Mouse (Mus musculus): Measurements from ENCODE around the gene Adgrg1. TPM values are rescaled to one million over a fixed set of nuclear protein-coding genes. Genes with fewer than 3 reads are reported as not detected.

Gene Adgrg1
- 33.9 and 39.0 TPM in 2 replicates for polyA plus RNA-seq (2015; fragmentation: Nextera tagmentation; extraction: Ambion mirVana)

DNA sequence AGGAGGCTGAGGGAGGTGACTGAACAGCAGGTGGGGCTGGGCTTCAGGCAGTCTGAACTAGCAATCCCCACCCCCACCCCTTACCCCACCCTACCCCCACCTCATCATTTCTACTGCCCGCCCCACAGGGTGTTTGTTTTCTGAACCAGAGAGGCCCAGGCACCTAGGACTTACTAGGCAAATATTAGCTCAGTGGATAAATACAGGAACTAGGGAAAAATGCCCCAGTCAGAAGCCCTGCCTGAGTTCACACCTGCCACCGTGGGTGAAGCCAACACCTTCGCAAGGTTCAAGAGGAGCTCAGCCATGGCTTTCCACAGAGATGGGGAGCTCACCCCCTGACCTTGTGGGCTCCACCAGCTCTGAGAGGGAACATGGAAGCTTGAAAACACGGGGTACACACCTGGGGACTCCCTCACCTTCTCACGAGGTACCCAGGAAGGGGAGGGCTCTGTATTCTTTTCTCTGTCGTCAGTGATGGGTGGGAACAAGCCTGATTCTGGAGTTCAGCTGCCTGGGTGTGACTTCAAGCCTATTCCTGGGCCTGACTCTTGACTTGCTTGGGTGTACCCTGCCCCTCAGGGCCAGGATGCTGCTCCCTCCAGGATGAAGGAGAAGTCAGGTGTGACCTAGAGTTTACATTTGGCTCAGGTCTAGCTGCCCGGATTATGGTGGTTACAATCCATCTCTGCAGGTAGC, at the start of gene Adgrg1:
TSS of gene Adgrg1 (plus strand) at position 285 of the 699 bp plus-strand sequence.
- H3K4me3 ChIP-seq (ENCODE audit: low read depth, low read length) = no peak within 1 kb of the TSS
- peak; percentile 75 for ATAC-seq
- 23% methylated on average over 7 of the region's 7 CpGs for WGBS
- H3K4me1 ChIP-seq (ENCODE audit: insufficient read depth, low read depth, low read length) = no peaks in the 10 kb centered on the region
- no peak within 1 kb of the TSS for H3K9ac ChIP-seq (replicated peaks; ENCODE audit: low read depth)
- DNase-seq (ENCODE audit: low spot score) = peak; percentile 89
- H3K27ac ChIP-seq (ENCODE audit: low read length) = peak within 1 kb of the TSS; percentile 76
- no peaks in the 10 kb centered on the region for H3K27me3 ChIP-seq (replicated peaks; ENCODE audit: insufficient read depth, low read length)
- no peaks in the 10 kb centered on the region for H3K9me3 ChIP-seq (ENCODE audit: low read length)
- no peaks in the 10 kb centered on the region for H3K36me3 ChIP-seq (ENCODE audit: insufficient read depth, low read length)
- TF ChIP-seq EP300 (IDR thresholded peaks at IDR 0.05) (no peak), CTCF (IDR thresholded peaks at IDR 0.05) (peak; percentile 18; the same call in 1 of the 2 replicates)
- H3K4me2 ChIP-seq (replicated peaks; ENCODE audit: low read depth, low read length) = no peak within 1 kb of the TSS

DNA sequence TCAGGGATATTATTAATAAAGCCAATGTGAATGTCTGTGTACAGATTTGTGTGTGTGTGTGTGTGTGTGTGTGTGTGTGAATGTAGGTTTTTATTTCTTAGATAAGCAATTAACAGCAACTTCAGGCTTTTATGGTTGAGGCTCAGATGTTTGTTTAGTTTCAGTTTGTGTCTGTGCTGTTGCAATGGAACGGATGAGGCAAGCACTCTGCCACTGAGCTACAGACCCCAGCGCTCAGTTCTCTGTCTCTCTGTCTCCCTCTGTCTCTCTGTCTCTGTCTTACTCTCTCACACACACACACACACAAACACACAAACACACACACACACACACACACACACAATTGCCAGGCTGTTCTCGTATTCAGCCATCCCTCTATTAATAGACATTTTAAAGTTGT, 46.3 kb upstream of the Adgrg1 start:
- Histone ChIP-seq H3K36me3 (ENCODE audit: insufficient read depth, low read length) (no peaks in the 10 kb centered on the region), H3K27me3 (replicated peaks; ENCODE audit: insufficient read depth, low read length) (no peaks in the 10 kb centered on the region), H3K4me2 (replicated peaks; ENCODE audit: low read depth, low read length) (no peak overlapping the region), H3K27ac (ENCODE audit: low read length) (no peak overlapping the region), H3K9ac (replicated peaks; ENCODE audit: low read depth) (no peak overlapping the region), H3K4me1 (ENCODE audit: insufficient read depth, low read depth, low read length) (no peaks in the 10 kb centered on the region), H3K9me3 (ENCODE audit: low read length) (no peaks in the 10 kb centered on the region), H3K4me3 (ENCODE audit: low read depth, low read length) (no peak overlapping the region)
- ATAC-seq (no peak), DNase-seq (ENCODE audit: low spot score) (no peak)
- TF ChIP-seq CTCF (IDR thresholded peaks at IDR 0.05) (no peak), EP300 (IDR thresholded peaks at IDR 0.05) (no peak)
- 78% methylated on average over 3 of the region's 3 CpGs for WGBS

DNA sequence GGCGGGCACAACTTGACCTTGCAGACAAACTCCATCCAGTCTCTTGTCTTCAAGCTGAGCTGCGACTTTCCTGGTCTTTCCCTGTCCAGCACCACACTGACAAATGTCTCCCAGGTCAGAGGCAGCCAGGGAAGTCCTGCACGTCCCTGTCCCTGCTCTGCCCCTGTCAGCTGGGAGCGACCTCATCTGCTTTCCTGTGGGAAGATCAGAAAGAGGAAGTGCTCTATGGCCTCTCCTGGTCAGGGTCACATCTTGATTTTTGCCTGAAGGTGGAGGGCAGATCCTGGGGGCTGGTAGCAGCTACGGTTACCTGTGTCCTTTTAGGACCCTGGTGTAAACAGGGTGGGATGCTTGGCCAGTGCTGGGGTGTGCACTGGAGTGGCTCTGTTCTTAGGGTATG, 40.6 kb upstream of the Adgrg1 start:
- ATAC-seq (no peak), DNase-seq (ENCODE audit: low spot score) (no peak)
- Histone ChIP-seq H3K36me3 (ENCODE audit: insufficient read depth, low read length) (no peaks in the 10 kb centered on the region), H3K9ac (replicated peaks; ENCODE audit: low read depth) (no peak overlapping the region), H3K4me2 (replicated peaks; ENCODE audit: low read depth, low read length) (no peak overlapping the region), H3K27me3 (replicated peaks; ENCODE audit: insufficient read depth, low read length) (no peaks in the 10 kb centered on the region), H3K4me3 (ENCODE audit: low read depth, low read length) (no peak overlapping the region), H3K27ac (ENCODE audit: low read length) (no peak overlapping the region), H3K4me1 (ENCODE audit: insufficient read depth, low read depth, low read length) (no peaks in the 10 kb centered on the region), H3K9me3 (ENCODE audit: low read length) (no peaks in the 10 kb centered on the region)
- 42% methylated on average over 5 of the region's 5 CpGs for WGBS
- no peak for TF ChIP-seq CTCF (IDR thresholded peaks at IDR 0.05)
- TF ChIP-seq EP300 (IDR thresholded peaks at IDR 0.05) = no peak

DNA sequence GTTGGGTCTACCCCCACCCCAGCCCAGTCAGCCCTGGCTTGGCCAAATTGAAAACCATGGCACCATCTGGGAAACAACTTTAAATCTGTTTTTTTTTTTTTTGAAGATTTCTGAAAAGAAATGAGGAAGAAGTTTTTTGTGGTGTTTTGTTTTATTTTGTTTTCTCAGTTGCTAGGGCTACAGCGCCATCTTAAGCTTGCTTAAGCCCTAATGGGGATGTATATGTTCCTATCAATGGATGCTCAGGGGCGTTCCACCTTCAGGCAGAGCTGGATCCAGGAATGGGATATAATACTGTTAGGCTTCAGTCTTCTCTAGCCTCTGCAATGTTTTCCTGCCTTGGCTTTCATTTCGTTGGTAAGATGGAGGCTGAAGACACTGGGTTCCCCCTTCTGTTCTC, 39.4 kb upstream of the Adgrg1 start:
- TF ChIP-seq EP300 (IDR thresholded peaks at IDR 0.05) (no peak), CTCF (IDR thresholded peaks at IDR 0.05) (no peak)
- DNase-seq (ENCODE audit: low spot score) (no peak), ATAC-seq (no peak)
- 63% methylated on average over 3 of the region's 3 CpGs for WGBS
- Histone ChIP-seq H3K9ac (replicated peaks; ENCODE audit: low read depth) (no peak overlapping the region), H3K9me3 (ENCODE audit: low read length) (no peaks in the 10 kb centered on the region), H3K27ac (ENCODE audit: low read length) (no peak overlapping the region), H3K36me3 (ENCODE audit: insufficient read depth, low read length) (no peaks in the 10 kb centered on the region), H3K4me3 (ENCODE audit: low read depth, low read length) (no peak overlapping the region), H3K27me3 (replicated peaks; ENCODE audit: insufficient read depth, low read length) (no peaks in the 10 kb centered on the region), H3K4me2 (replicated peaks; ENCODE audit: low read depth, low read length) (no peak overlapping the region), H3K4me1 (ENCODE audit: insufficient read depth, low read depth, low read length) (no peaks in the 10 kb centered on the region)

DNA sequence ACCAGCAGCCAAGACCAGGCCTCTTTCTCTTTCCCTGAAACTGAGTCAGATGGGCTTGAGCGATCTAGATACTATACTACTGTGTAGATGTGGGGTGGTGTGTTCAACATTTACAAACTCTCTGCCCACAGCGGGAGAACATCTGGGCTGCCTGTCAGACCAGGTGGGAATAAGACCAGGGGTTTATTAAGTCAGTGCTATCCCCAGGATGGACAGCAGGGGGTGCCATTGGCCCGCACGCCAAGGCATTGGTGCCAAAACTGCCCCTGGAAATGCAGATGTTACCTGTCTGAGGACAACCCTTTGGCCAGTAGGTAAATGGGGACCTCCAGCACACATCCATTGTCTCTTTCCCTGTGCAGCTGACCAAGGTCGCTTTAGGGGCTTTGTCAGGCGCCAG, 32.0 kb upstream of the Adgrg1 start:
- ATAC-seq (peak; percentile 35; the same call in 1 of the 2 replicates), DNase-seq (ENCODE audit: low spot score) (peak; percentile 65)
- no peak overlapping the region for H3K9ac ChIP-seq (replicated peaks; ENCODE audit: low read depth)
- no peak for TF ChIP-seq EP300 (IDR thresholded peaks at IDR 0.05)
- TF ChIP-seq CTCF (IDR thresholded peaks at IDR 0.05) = peak; percentile 93
- H3K9me3 ChIP-seq (ENCODE audit: low read length) = no peaks in the 10 kb centered on the region
- no peak overlapping the region for H3K27ac ChIP-seq (ENCODE audit: low read length)
- WGBS = 12% methylated on average over 6 of the region's 6 CpGs
- H3K27me3 ChIP-seq (replicated peaks; ENCODE audit: insufficient read depth, low read length) = no peaks in the 10 kb centered on the region
- no peaks in the 10 kb centered on the region for H3K36me3 ChIP-seq (ENCODE audit: insufficient read depth, low read length)
- no peaks in the 10 kb centered on the region for H3K4me1 ChIP-seq (ENCODE audit: insufficient read depth, low read depth, low read length)
- no peak overlapping the region for H3K4me2 ChIP-seq (replicated peaks; ENCODE audit: low read depth, low read length)
- H3K4me3 ChIP-seq (ENCODE audit: low read depth, low read length) = no peak overlapping the region

DNA sequence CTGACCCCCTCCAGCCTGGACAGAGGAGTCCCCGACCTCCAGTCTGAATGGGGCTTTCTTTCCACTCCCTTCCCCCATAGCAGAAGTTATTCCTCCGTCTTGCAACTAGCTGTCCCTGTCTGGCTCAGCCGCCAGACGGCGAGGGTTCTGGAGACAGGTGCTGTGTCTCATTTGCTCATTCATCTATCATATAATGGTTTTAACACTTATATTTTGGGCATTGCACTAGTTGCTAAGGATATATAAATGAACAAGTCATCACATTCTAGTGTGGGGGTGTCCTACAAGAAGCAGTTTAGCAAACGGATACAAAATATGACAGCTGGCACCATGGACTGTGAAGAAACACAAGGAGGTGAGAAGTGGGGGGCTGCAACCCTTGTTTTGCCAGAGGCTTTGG, 29.4 kb upstream of the Adgrg1 start:
- Histone ChIP-seq H3K4me1 (ENCODE audit: insufficient read depth, low read depth, low read length) (no peaks in the 10 kb centered on the region), H3K27me3 (replicated peaks; ENCODE audit: insufficient read depth, low read length) (no peaks in the 10 kb centered on the region), H3K9ac (replicated peaks; ENCODE audit: low read depth) (no peak overlapping the region), H3K27ac (ENCODE audit: low read length) (no peak overlapping the region), H3K4me2 (replicated peaks; ENCODE audit: low read depth, low read length) (no peak overlapping the region), H3K4me3 (ENCODE audit: low read depth, low read length) (no peak overlapping the region), H3K9me3 (ENCODE audit: low read length) (no peaks in the 10 kb centered on the region), H3K36me3 (ENCODE audit: insufficient read depth, low read length) (no peaks in the 10 kb centered on the region)
- no peak for ATAC-seq
- 50% methylated on average over 6 of the region's 6 CpGs for WGBS
- DNase-seq (ENCODE audit: low spot score) = no peak
- TF ChIP-seq CTCF (IDR thresholded peaks at IDR 0.05) (no peak), EP300 (IDR thresholded peaks at IDR 0.05) (no peak)

Data from lung, postnatal 0 days (tissue).